Mouse (Mus musculus) right cerebral cortex, postnatal 36 days (tissue): ENCODE data around the gene Spata31d1d.

Experiments used
- DNase-seq, 2 experiments: peaks; one replicate each; pipeline ENCODE4 v3.0.0; 2022; ENCODE audit warnings: low spot score in 2 of 2, mixed read lengths in 1 of 2

Spata31d1d gene

GRCm38 (mm10) chr13:59679306-59679705, 52.2 kb downstream of the Spata31d1d start:
- DNase-seq: no peak

- DNase-seq: no peak
Observed at GRCm38 (mm10) chr13:59676316-59677229, 55.0 kb downstream of the Spata31d1d start.
